Mouse (Mus musculus) fat pad, adult 2 months (tissue): ENCODE results near the gene Fam161a.

Experiments used
- DNase-seq: peaks from one replicate; pipeline ENCODE4 v3.0.0-alpha.2; 2011; ENCODE audit warnings: low read depth, low spot score; ENCODE audit errors: extremely low read depth

The Fam161a gene

DNA sequence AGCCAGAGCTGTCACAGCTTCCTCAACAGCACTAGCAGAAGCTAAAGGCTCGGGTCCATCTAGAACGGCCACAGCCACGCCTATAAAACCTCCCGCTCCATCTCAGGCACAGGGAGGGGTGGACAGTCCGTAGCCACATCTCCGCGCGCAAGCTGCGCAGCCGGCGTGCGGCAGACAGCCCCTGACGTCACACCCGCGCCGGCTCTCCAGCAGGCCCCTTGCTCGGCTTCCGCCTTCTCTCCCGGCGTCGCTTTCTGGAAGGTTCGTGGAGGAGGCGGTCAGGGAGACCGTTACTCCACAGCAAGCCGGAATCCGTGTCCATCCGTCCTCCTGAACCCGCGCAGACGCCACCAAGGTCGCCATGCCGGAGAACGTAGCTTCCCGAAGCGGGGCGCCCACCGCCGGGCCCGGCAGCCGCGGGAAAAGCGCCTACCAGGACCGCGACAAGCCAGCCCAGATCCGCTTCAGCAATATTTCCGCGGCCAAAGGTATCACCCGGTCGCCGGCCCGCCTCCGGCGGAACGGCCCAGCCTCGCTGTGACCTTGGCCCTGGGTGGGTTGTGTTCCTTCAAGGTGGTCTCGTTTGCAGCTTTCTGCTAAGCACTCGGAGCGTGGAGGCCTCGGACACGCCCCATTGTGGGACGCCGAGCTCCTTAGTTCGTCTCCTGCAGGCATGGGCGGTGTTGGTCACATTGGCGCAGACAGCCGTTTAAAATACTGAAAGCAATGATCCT, 16.8 kb upstream of the Fam161a start, which contains the start of gene Cct4:
Cct4 (plus strand) TSS at position 127 of the 734 bp plus-strand sequence.
- DNase-seq = no peak

DNA sequence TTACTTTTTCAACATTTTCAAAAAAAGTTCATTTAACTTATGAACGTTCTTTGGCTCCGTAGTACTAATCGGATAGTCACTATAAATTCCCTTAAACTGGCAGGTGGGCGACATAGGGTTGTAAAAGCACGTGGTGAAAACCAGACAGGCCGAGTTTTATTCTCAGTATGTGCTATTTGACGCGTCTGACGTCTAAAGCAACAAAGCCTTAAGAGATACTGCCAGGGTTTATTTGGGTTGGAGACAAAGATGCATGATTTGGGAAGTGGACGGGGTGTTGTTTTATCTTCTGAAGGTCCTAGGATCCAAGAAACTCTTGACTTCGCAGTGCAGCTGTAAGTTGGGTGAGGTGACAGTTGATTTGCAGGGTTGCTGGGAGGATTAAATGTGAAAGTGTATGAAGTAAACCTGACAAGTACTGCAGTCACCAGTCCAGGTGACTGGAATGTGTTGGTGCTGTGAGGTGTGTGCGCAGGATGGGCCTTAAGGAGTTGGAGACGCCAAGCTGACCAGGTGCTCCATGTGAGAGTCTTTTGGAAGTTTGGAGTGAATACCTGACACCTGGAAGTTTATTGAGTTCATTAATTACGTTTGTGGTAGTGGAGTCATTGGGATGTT, 16.0 kb upstream of the Fam161a start:
- no peak for DNase-seq

DNA sequence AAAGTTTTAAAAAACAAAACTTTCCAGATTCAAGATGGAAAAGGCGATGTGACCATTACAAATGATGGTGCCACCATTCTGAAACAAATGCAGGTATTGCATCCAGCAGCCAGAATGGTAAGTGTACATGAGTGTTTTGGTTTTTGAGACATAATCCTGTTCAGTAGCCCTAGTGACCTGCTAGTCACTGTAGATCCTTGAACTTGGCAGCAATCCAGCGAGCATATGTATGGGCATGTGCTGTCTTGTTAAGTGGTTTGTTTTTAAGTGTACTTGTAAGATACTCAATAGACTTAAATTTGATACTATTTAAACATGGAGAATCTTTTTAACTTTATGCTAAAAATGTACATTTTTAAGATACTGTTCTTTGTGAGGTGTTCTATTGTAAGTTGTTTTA, 13.1 kb upstream of the Fam161a start:
- DNase-seq = no peak

DNA sequence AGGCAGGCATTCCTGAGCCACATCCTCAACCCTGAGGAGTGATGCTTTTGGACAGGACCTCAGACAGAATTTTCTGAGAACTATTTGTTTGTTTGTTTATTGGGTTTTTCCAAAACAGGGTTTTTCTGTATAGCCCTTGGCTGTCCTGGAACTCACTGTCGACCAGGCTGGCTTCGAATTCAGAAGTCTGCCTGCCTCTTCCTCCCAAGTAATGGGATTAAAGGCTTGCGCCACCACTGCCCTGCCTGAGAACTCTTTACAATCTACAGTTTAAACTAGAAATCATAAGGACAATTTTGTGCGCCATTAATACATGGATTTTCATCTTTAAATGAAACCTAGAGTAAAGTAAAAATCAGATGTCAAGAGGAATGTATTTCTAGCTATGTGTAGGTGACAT, 11.9 kb upstream of the Fam161a start:
- DNase-seq = no peak

DNA sequence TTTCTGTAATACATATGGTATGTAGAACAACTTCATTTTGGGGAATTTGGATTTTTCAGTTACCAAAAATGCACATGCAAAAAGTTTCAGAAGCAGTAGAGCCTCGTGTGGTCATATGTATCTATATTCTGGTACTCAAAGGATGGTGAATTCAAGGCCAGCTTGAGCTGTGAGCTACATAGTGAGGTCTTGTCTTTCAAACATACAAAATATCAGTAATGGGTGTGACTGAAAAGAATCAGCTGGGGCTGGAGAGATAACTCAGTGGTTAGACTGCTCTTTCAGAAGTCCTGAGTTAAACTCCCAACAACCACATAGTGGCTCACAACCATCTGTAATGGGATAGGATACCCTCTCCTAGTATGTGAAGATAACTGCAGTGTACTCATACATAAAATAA, 9.0 kb upstream of the Fam161a start:
- DNase-seq = no peak

DNA sequence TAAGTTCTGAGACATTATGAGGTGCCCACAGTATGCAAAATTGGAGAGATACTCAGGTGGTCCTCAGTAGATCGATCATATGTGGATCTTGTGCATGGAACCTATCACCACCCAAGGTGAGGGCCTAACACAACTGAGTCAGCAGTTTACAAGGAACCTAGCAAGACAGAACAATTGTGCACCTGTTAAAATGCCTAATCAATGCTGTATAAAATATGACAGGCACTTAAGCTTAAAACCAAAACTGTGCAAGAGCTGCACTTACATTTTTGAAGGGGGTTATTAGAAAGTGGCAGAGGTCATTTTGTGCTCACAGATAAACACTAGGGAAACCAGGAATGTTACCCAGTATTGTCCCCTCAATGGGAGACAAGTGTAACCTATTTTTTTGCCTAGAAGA, 2.1 kb upstream of the Fam161a start:
- DNase-seq = no peak

DNA sequence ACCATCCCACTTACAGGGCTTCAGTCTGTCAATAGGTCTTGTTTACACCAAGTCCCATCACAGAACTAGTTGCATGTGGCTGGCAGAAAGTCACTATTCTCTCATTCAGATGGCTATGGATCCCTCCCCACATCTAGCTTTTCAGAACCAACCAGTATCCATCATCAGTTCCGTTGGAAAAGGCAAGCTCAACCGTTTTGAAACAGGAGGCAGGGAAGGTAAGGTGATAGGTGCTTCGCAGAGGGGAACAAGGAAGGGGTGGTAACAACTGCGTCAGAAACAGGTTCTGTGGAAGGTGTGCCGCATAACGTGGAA, 208 bp upstream of the Fam161a start:
- no peak for DNase-seq

DNA sequence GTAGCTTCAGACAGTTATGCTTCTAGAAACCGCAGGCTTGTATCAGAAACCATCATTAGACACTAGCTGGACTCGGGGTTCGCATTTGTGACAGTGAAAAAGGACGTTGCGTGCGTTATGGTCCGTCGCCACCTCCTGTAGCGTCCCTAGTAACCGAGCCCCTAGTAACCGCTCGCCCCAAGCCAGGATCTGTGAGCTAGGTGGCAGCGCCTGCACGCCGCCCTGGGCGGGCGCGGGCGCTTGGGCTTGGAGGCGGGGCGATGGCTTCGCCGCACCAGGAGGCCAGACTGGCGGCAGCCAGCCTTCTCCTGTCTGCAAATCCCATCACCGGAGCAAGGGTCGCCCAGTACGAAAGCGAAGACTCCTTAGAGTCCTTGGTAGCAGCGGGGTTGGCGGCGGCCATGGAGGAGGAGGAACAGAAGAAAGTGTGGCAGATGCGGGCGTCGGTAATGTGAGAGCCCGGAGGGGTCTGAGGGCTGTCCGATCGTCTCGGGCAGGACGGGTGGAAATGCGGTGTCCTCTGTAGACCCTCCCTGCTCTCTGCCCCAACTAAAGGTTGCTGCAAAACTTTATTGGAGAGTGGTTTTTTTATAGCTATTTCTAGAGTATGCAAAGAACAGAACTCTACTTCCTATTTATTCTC, 971 bp downstream of the Fam161a start:
- DNase-seq = no peak

DNA sequence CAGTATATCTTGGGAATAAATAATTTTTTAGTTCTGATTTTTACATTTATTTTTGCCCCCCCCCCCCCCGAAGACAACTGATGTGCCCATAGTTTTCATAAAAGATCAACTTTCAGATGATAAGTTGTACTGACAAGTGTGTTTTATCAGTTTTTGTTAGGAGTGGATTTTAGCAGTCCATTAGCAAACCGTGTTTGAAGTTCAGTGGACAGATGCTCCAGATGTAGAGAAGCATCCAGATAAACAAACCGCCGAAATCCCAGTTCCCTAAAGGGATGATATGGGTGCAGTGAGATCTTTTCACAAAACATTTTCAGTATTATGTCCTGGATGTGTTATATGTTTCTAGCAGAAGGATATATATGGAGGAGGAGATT, 1.5 kb downstream of the Fam161a start:
- DNase-seq = no peak

DNA sequence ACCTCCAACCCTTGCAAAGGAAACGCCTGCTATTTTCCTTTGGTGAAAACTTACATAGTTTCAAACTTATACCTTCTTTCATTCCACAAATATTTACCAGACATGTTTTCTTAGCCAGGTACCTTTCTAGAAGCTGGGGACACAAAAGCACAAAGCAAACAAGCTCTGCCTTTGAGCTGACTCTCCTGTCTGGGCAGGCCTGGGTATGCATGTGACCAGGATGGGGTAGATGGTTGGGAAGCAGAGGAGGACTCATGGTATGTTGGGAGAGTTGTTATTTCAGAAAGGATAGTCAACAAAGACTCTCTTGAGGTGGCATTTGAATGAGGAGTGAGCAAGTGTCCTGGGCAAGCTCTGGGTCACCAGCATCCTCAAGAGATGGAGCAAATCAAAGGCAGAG, 5.8 kb downstream of the Fam161a start:
- DNase-seq = no peak

DNA sequence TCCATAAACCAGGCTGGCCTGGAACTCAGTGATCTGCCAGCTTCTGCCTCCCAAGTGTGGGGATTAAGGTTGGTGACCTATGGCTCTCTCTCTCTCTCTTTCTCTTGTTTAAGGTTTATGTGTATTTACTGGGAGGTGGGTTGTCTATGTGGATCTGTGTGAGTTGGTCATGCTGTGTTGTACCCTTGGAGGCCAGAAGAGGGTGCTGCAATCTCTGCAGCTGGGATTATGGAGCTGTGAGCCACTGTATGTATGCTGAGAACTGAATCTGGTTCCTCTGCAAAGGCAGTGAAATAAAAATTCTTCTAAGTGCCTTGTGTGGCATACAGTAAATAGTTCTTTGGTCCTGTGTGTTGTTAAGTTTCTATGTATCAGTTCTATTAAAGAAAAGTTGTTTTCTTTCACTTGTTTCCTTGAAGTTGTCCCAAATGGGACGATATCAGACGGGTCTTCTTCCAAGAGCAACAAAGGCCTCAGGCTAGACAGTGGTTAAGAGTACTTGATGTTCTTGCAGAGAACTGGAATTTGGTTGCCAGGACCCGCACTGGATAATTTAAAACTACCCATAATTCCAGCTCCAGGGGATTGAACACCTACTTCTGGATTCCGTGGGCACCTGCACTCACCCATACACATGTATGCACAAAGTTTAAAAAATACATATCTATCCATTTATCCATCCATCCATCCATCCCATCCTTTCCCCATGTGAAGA, 6.4 kb downstream of the Fam161a start:
- peak; percentile 74 for DNase-seq

DNA sequence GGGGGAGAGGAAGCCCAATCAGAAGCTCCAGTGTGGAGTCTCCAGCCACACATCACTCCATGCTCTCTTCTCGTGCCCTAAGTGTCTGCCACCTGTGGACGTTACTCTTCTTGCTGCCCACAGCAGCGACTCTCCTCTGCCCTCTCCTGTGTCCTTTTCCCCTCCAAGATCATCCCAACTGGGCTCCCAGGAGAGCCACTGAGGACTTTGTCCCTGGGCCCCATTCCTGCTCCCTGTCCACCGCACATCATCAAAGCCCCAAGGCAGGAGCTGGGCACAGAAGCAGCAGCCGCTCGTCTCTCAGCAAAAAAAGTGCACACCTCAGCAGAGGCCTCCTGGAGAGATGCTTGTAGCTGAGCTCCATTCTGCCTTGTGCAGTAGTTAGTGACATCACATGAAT, 7.7 kb downstream of the Fam161a start:
- no peak for DNase-seq

DNA sequence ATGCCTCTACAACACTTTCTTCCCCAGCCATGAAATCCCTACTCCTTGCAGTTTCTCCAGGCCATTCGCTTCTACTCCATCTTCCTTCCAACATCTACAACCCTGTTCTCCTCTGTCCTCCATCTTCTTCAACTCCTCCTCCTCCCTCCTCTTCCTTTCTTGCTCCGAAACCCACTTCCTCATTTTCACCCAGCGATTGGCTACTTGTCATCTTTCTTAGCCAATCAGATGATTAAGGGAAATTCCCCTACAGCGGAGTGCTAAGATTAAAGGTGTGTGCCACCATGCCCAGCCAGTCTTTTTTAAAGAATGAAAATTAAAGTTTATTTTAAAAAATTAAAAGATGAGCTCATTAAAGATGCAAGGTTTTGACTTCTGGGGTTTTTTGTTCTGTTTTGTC, 10.6 kb downstream of the Fam161a start:
- DNase-seq = no peak

DNA sequence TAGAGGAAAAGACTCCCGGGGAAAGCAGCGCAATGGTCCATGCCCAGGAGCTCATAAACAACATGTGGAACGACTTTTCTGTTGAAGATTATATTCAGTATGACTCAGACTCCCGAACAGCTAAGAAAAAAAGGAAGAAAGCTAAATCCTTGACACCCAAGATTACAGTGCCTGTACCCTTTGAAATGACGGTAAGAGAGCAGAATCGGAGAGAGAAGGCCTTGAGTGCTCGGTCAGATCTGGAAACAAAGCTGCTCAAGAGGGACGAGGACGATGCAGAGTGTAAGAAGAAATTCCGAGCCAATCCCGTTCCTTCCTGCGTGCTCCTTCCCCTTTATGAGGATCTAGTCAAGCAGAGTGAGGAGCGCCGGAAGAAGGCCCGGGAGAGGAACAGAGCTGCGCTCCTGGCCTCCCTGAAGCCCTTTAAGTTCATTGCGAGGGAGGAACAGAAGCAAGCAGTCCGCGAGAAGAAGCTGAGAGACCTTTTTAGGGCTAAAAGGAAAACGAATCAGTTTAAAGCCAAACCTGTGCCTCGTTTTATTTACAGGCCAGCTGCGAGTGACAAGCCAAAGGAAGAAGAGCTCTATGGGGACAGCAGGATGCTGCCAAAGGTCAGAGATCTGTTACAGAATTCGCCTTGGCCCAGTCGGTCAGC, 12.9 kb downstream of the Fam161a start:
- DNase-seq = no peak

DNA sequence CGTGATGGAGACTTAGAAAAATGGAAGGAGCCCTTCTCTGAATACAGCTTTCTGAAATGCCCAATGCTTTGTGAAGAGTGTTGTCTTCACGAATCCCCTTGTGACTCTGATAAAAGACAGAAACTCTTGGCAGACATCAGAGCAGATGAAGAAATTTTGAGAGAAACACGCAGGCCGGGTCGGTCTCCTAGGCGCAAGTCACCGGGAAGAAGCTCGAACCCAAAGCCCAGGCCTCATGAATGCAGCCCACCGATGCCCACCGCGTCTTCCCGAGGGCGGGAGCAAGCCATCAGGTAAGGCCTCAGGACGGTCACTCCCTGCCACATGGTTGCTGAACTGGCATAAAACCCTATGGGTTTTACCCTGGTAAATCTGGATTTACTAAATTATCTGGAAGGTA, 13.5 kb downstream of the Fam161a start:
- no peak for DNase-seq

DNA sequence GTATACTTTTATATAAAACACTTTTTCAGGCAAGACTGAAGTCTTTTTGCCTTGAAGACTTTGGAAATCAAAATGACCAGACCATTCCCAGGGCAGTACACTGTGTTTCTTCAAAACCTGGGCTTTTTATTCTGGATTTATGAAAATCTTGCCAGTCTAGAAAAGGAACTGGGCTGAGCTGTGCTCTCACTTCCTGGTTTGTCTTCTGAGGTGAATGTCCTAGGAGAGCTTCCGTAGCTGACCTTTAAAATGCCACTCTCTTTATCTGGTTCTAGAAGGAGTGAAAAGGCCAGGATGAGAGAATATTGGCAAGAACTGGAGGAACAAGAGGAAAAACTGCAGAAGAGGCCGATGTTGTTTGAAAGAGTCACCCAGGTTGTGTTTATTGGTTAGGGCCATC, 15.8 kb downstream of the Fam161a start:
- DNase-seq = no peak

DNA sequence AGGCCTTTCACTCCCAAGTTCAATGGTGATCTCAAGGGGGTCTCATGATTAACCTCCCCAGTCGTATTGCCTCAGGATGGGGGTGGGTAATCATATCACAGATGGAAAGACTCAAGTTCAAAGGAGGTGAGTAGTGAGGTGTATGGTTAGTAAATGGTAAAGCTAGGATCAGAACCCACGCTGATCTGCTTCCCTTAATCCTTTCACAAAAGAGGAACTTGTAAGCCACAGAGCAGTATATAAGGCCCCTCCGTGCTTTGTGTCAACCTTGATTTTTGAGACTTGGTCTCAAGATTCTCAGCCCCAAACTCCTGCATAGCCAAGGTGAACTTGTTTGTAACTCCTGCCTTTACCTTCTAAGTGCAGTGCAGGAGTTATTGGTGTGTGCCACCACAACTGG, 16.8 kb downstream of the Fam161a start:
- DNase-seq = no peak

DNA sequence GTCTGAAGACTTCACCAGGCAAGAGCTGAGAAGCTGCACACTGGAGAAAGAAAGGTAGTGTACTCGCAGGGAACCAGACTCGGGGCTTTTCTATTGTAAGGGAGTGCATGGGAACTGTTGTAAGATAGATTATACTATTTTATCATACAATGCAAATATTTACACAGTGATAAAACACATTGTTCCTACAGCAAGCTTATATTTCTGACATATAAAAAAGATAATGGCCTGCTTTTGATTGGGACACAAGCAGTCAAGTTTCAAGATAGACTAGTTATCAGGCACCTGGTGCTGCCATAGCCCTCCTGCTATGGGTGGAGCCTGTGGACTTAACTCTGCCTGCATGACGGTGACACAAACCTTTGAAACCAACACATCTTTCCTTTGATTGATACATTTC, 21.6 kb downstream of the Fam161a start:
- DNase-seq = no peak

DNA sequence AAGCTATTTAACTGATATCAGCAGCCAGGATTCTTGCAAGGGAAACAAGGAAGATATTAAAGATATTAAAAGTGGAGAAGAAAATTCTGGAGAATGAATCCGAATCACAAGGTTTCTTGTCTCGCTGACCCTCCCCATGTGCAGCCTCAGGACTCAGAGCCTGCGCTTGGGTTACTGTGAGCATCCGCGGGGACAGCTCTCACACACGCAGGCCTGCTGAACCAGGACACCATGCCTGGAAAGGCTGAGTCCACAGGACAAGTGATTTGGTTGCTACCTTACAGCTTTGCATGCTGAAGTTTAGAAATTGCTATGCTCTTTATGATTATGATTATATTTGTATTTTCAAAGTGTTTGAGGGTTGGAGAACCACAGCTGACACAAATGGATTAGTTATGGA, 22.1 kb downstream of the Fam161a start:
- no peak for DNase-seq

DNA sequence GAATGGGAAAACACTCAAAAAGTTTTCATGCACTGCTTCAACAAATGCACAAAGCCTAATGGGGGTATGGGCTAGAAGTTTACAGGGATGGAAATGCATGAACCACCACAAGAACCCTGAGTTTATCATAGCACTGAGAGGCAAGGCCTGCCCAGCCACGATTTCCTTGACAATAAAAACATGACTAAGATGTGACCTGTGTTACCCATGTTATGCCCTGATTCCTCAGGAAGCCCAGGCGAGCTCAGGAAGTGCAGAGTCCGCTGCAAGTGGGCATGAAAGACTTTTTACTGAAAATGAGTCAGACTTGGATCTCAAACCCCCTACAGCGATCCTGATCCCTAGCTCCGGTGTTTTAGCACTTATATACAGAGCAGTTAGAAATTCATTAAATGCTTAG, 39.9 kb downstream of the Fam161a start:
- no peak for DNase-seq
